Mouse (Mus musculus) embryo, embryonic 9.5 days (tissue): Measurements from ENCODE around the gene Naga.

Experiments used
- DNase-seq: peaks from one replicate; pipeline ENCODE4 v3.0.0-alpha.2; 2017; ENCODE audit errors: extremely low spot score

Gene Naga

DNA sequence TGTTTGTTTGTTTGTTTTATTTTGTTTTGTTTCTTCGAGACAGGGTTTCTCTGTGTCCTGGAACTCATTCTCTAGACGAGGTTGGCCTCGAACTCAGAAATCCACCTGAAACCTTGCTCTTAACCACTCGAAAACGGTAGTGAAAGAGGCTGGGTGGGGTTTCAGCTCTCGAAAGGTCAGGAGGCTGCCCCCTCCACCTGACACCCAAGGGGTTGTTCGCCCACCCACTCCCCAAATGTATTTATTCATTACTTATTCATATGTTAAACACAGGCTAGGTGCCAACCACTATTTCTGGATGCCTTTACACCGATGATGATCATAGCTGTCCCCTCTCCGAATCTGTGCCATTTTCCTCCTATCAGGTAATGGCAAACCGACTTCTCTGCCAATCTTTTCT, 425 bp upstream of the Naga start:
- DNase-seq, result no peak

DNA sequence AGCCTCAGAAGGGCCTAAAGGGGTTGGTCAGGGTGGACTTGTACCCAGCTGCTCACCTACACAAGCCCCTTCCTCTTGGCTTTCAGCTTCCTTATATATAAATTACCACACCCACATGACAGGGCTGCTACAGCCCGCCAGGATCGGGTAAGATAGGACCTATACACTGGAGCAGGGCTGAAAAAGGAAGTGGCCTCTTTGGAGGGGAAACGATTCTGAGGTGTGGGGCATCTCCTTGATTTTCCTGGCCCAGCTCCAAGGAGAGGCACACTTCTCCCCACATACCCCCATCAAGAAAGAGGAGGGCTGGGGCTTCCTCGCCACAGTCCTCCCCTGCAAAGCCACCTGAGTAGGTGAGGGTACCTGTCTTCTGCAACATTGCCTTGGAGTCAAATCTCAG, 850 bp downstream of the Naga start:
- DNase-seq, result no peak

DNA sequence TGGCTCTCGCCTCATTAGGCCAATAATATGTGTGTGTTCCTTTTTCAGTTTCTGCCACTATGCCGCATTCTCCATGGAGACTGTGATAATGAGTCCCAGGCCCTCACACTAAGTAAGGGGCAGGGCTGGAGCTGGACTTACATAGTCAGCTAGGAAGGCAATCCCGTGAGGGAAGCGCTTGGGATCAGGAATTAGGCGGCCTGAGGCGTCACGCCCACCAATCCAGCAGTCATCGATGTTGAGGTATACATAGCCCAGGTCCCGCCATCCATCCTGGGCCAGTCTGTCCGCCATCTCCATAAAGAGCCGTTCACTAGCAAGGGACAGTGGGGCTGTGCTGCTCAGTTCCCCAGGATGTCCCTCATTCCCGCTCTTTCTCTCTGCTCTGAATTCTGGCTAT, 2.1 kb downstream of the Naga start:
- no peak for DNase-seq

DNA sequence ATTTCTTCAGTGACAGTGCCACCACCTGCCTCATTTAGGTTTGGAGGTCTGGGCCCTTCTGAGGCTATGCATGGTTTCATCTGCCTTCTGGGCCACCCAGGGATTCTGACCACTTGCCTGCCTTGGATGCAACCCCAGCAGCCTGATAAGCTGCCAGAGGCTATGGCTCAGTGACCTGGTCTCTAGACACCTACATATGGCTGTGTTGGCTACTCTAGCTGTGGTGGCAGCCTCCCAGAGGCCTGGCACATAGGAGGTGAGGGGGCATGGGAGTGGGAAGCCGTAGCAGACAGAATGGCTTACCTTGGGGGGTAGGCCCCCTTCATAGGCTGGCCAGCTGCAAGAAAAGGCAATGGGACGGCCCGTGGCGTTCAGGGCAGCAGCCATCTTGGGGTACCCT, 3.5 kb downstream of the Naga start:
- no peak for DNase-seq

DNA sequence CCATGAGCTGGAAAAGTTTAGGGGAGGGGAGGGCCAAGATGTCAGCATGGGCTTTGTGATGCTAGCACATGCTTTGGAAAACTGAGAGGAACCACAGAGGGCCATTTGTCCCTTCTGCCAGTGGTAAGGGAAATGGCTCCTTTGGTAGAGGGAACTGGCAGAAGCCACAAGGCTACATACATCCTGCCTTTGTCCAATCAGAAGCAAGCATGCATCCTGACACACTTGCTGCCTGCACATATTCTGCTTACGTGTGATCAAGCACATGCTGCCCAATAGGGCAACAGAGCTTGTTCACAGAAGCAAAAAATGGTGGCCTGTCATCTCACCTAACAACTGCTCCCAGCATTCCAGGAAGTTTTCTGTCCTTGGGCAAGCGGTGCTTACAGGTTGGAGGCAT, 13.3 kb downstream of the Naga start:
- DNase-seq, result no peak

DNA sequence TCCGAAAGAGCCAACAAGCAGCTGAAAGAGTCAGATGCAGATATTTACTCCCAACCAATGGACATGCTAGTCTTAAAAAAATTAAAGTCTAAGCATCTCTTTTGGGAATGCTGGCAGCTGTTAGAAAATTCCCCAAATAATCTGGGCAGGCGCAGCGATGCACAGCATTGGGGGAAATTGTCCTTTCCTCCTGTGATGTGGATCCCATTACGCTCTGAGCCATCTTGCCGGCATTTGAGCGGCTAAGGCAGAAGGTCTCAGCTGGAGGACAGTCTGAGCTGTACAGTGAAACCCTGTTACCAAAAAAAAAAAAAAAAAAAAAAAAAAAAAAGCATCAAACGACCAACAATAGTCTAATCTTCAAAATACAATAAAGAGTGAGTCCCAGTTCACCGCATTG, 16.5 kb downstream of the Naga start:
- DNase-seq, result no peak

DNA sequence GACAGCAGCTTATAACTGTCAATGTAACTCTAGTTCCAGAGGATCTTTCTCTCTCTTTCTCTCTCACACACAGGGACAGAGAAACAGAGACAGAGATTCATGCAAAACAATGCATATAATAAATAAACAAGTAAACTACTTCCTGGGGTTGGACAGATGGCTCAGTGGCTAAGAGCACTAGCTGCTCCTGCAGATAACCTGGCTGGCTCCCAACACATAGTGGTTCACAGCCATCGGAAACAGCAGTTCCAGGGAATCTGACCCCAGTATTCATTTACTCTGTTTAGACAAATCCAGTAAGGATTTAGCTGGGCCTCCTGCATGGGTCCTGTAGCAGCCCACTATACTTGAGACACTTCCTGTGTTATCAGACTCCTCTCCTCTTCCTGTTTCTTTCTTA, 19.1 kb downstream of the Naga start:
- no peak for DNase-seq

DNA sequence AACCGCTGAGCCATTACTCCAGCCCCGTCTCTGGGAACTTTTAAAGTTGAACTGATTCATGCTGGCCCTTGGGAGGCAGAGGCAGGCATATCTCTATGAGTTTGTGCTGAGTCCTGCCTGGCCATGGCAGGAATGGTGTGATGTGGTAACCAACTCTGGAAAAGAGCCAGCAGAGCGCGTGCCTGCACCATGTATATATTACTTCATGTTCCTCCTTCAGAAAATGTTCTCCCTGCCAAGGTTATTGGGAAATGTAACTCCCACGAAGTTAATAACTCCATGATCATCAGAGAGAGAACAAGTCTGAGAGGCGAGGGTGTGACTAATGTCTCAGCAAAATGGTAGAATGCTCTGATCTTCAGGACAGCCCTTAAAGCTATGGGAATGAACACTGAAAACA, 20.9 kb downstream of the Naga start:
- DNase-seq, result no peak

DNA sequence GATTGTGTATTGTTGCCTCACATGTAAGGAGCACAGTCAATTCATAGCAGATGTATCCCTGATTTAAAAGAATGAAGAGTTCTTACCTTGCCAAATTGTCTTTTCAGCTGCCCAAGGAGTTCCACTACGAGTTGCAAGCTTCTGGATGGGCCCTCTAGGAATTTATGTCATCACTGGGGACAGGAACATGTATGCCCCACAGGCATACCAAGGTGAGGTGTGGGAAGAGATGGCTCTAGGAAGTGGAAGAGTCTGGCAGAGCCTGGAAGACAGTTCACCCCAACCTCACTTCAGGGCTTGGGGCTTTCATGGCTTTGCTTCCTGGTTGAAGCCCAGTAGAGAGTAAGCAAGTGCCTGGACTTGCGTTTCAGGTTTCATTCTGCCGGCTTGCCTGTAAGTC, 30.3 kb downstream of the Naga start:
- DNase-seq, result no peak

DNA sequence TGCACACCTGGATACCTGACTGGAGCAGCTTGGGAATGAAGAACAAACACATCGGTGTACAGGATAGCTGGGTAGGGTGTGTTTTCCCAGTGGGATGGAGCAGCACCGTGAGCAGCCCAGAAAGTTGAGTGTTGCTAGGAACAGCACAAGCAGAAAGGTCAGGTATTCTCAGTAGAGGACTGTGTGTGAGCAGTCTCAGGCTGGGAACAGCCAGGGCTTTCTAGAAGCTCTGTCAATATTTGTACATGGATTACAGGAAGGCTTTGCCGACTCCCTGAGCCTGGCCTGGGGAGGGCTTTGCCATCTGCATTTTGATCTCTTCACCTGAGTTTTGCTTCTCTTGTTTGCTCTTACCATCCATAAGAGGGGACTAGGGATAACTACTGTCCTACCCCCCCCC, 31.6 kb downstream of the Naga start:
- DNase-seq, result no peak

DNA sequence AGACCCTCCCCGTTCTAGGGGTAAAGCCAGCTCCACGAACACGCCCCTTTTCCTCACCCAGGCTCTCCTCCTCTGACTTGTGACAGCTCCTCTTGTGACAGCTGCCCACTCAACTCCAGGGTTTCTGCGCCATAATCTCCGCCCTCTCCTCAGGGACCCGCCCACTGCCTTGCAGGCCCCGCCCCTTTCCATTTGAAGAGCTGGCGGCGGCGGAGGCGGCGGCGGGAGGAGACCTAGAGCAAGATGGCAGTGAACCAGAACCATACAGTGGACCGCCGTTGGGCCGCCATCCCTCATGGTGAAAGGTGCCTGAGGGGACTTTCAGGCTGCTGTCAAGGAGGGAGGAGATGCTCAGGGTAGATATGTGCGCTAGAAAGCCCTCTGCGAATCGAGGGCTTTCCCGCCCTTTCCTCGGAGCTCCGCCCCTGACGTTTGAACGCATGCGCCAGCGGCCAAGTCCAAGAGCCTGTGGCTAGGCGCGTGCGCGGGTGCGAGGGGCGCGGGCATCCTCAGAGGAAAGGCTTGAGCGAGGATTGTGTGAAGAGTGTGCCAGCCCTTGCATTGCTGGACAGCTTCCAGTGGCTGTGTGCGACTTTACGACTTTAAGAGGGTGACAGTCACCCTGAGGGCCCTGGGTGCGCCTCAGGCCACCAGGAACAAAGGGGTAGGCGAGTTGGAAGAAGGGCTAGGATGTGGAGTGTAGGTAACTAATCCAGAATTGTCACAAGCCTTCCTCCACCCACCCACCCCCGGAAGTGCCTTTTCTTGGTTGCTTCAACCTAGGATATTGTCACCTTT, 39.8 kb downstream of the Naga start, which contains the start of gene Wbp2nl:
Gene Wbp2nl (plus strand): TSS at position 191 of the 798 bp plus-strand sequence.
- no peak for DNase-seq

DNA sequence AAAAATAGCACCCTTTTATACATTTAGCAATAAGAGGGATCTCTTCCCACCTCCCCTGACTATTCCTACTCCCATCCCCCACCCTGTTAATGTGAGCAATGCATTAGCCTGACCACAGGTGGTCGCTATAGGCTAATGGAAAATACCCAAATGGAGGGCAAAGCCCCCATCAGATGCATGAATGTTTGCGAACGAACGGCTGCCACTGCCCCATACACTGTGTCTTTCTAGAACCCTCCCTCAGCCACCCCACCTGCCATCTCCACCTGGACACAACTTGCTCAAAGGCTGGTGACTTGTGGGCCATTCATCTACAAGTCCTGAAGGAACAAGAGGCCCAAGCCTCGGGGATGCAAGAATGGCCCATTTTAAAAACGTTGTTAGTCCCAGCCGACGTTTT, 44.7 kb downstream of the Naga start:
- peak; percentile 56 for DNase-seq

DNA sequence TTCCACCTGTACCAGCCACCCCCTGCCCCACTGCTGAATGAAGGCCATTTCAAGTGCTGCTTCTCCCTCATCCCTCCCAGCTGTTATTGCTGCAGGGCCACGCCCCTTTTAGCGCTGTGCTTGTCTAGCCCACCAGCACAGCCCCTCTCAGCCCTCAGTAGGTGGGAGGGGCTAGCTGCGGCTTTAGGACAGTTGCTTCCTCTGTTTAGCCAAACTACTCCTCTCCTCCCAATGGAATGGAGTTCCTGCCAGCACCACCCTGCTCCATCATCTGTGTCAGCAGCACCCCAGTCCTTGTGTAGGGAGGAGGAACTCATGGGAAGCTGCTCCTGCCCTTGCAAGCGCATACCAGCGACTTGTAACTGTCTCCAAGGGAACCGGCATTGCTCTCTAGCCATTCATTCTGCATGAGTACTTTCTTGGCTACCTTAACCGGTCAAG, 45.4 kb downstream of the Naga start:
- DNase-seq, result peak; percentile 74

DNA sequence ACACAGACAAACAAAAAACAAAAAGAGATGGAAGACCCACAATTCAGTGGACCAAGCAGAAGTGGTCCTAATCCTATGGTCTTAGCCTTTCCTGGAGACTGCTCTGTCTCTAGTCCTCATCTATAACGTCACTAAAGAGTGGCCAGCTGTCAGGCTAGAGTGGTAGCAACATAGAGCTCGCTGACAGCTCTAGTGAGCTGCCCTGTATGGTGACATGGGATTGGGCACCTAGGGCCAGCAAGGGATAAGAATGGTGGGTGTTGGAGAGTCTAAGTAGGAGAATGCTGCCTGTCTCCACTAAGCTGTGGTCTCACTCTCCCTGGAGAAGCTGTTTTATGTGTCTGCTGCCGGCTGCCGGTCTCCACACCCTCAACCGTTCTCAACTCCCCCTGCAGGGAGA, 45.9 kb downstream of the Naga start:
- no peak for DNase-seq

DNA sequence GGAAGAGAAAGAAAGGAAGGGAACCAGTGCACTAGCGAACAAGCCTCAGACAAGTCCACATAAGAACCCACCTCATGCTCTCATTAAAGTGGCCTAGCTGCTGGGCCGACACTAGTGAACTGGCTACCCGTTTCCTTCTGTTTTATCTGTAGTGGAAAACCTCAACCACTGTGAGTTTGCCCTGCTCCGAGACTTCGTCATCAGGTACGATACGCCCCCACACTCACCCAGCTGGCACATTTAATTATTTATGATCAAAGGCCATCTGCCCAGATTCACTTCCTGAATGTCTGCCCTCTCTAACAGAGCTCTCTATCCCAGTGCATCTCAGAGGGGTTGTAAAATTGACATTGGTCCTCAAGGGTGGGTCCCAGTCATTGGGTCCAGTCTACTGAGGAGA, 48.5 kb downstream of the Naga start:
- no peak for DNase-seq

DNA sequence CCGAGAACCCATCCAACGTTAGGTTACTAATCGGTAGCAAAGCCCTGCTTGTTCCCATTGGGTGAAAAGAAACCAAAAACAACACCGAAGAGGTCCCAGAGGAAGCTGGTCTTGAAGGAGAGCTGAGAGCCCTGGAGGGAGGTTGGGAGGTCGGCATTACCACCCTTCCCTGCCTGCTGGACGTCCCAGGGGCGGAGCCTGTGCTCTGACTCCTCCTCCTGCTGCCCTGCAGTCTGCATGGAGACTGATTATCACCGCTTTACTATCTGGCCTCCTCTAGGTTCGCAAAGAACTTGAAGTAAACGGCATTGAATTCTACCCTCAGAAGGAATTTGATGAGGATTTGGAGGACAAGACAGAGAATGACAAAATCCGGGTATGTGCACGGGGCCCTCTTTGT, 52.6 kb downstream of the Naga start:
- DNase-seq, result no peak

DNA sequence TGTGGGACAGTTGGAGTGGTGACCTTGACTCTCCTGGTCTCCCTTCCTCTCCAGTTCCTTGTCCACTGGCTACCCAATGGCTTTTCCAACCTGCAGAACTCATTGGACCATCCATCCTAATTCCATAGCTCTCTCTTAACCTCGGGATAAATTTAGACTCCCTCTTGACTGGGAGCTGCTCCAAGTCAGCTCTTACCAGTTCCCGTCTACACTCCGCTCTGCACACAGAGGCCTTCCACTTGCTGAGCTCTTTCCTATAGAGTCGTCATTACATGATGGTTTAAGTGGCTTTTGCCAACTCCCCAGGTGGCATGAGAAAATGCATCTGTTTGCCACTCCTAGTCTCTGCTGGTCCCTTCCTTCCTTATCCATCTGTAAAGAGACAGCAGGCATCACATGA, 58.1 kb downstream of the Naga start:
- DNase-seq, result no peak
